Mouse (Mus musculus) embryonic facial prominence, embryonic 15.5 days (tissue): ENCODE data around the gene Cux1. TPM values are rescaled to one million over a fixed set of nuclear protein-coding genes. Genes with fewer than 3 reads are reported as not detected.
A peak's percentile ranks its signal among the peaks of the same experiment; 100 is the strongest.

Source experiments
- ATAC-seq: fragments of 200-750 bp; cut with Nextera tagmentation; 2 replicates; pipeline ENCODE4 v1.8.0; 2017; ENCODE audit warnings: low read depth, moderate TSS enrichment; ENCODE audit not compliant: insufficient number of reproducible peaks, low FRiP score, low TSS enrichment
- H3K27ac ChIP-seq: fragments of 300-500 bp; sonication (generic); replicated peaks from 2 replicates; pipeline ENCODE4 v1.5.1; 2015; ENCODE audit warnings: mild to moderate bottlenecking, inconsistent platforms
- H3K27me3 ChIP-seq: fragments of 300-500 bp; sonication (generic); 2 replicates; pipeline ENCODE4 v1.6.1; 2015; ENCODE audit warnings: inconsistent platforms
- H3K36me3 ChIP-seq: fragments of 300-500 bp; sonication (generic); 2 replicates; pipeline ENCODE4 v1.6.1; 2015; ENCODE audit warnings: mild to moderate bottlenecking, inconsistent platforms
- H3K4me1 ChIP-seq: fragments of 300-500 bp; sonication (generic); 2 replicates; pipeline ENCODE4 v1.6.1; 2015; ENCODE audit warnings: inconsistent platforms
- H3K4me2 ChIP-seq: fragments of 300-500 bp; sonication (generic); replicated peaks from 2 replicates; pipeline ENCODE4 v1.6.1; 2015; ENCODE audit warnings: mild to moderate bottlenecking, inconsistent platforms
- H3K4me3 ChIP-seq: fragments of 300-500 bp; sonication (generic); replicated peaks from 2 replicates; pipeline ENCODE4 v1.5.1; 2015; ENCODE audit warnings: mild to moderate bottlenecking, inconsistent platforms
- H3K9ac ChIP-seq: fragments of 300-500 bp; sonication (generic); 2 replicates; pipeline ENCODE4 v1.6.1; 2015; ENCODE audit warnings: inconsistent platforms
- H3K9me3 ChIP-seq: fragments of 300-500 bp; sonication (generic); replicated peaks from 2 replicates; pipeline ENCODE4 v1.6.1; 2016; ENCODE audit warnings: inconsistent platforms
- WGBS: fragments of 180-500 bp; shearing (Covaris S2); methylation state at CpG from one replicate; pipeline ENCODE4 v1.1.7; 2015; 5-methylcytosine and 5-hydroxymethylcytosine counted together
- polyA plus RNA-seq: library from polyadenylated mRNA; unstranded; fragments of >200 nt; fragmentation: Nextera tagmentation; extraction: Ambion mirVana; gene quantifications from 2 replicates; pipeline ENCODE4 v1.2.1, GENCODE M21; 2015

Gene Cux1
- polyA plus RNA-seq, 1 experiment from 2014 or later: 78.0 TPM

- Histone ChIP-seq H3K4me3 (no peak overlapping the region), H3K27me3 (0 out of 2 replicates have a peak, but pooled peaks cover 4% of the 10 kb centered on the region), H3K4me2 (no peak overlapping the region), H3K36me3 (no peaks in the 10 kb centered on the region), H3K9me3 (no peaks in the 10 kb centered on the region), H3K4me1 (peaks cover 35% of the 10 kb centered on the region), H3K9ac (no peak overlapping the region), H3K27ac (no peak overlapping the region)
- 81% methylated on average over 6 of the region's 6 CpGs for WGBS
- no peak for ATAC-seq
Observed at GRCm38 (mm10) chr5:136241161-136241560, 326.1 kb downstream of the Cux1 start.

GRCm38 (mm10) chr5:136240381-136240780, 326.9 kb downstream of the Cux1 start:
- 67% methylated on average over 1 of the region's 1 CpGs for WGBS
- no peak overlapping the region for H3K4me3 ChIP-seq
- no peak for ATAC-seq

GRCm38 (mm10) chr5:136237607-136238006, 329.7 kb downstream of the Cux1 start:
- no peak for ATAC-seq
- 4% methylated on average over 19 of the region's 19 CpGs for WGBS
- Histone ChIP-seq H3K27me3 (0 out of 2 replicates have a peak, but pooled peaks cover 4% of the 10 kb centered on the region), H3K4me2 (peak overlapping the region; percentile 57), H3K9me3 (no peaks in the 10 kb centered on the region), H3K27ac (no peak overlapping the region), H3K9ac (no peak overlapping the region), H3K36me3 (no peaks in the 10 kb centered on the region), H3K4me3 (peak overlapping the region; percentile 29), H3K4me1 (peaks cover 12% of the 10 kb centered on the region; the same call in 1 of the 2 replicates)

More at GRCm38 (mm10) chr5:136240381-136240780, 326.9 kb downstream of the Cux1 start:
- no peak overlapping the region for H3K9ac ChIP-seq
- H3K9me3 ChIP-seq: no peaks in the 10 kb centered on the region
- H3K27me3 ChIP-seq: 0 out of 2 replicates have a peak, but pooled peaks cover 4% of the 10 kb centered on the region
- H3K27ac ChIP-seq: no peak overlapping the region
- no peak overlapping the region for H3K4me2 ChIP-seq
- H3K4me1 ChIP-seq: peaks cover 28% of the 10 kb centered on the region
- H3K36me3 ChIP-seq: no peaks in the 10 kb centered on the region

DNA sequence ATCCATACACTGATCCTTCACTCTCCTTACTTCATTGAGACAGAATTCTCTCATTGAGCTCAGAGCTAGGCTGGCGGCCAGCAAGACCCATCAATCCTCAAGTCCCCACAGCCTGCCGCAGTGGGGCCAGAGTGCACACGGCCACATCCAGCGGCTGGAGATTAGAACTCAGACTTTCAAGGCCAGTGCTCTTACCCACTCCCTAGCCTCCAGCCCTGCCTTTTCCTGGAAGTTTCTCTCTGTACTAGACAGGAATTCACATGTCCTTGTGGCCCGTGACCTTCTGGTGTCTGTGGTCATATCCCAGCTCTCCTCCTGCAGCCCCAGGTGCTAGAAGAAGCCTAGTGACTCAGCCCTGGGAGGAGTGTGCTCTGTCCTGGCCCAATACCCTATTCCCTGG, 330.7 kb downstream of the Cux1 start:
- H3K36me3 ChIP-seq: no peaks in the 10 kb centered on the region
- H3K4me3 ChIP-seq: no peak overlapping the region
- no peak overlapping the region for H3K4me2 ChIP-seq
- H3K4me1 ChIP-seq: peaks cover 12% of the 10 kb centered on the region; the same call in 1 of the 2 replicates
- WGBS: 87% methylated on average over 5 of the region's 5 CpGs
- 0 out of 2 replicates have a peak, but pooled peaks cover 4% of the 10 kb centered on the region for H3K27me3 ChIP-seq
- ATAC-seq: no peak
- no peak overlapping the region for H3K27ac ChIP-seq
- H3K9me3 ChIP-seq: no peaks in the 10 kb centered on the region
- H3K9ac ChIP-seq: no peak overlapping the region

DNA sequence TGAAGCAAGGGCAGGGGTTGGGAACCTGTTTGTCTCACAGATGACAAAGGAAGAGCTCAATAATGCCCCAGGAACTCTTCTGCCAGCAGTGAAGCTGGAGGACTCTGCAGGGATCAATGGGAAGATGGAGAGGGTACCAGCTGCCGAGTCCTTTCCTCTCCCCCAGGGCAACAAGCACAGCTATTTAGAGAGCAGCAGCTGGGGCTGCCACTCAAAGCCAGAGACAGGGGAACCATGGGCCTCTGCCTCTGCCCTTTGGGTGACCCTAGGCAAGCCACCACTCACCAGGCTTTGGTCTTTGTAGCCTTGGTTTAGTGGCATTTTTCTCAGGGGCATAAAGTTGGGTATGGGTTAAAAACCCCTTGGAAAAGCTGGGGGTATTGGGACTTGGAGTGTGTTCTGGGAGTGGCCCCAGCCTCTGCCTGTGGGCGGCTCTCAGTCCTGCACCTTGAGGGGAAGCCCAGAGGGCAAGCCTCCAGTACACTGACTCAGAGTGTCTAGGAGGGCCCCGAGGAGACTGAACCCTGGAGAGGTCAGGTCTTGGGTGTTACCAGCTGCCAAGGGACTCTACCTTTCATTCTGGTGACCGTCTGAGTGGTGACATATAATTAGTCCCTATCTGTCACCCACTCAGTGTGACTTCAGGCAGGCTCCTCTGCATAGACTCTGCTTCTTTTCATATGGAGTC, 336.8 kb downstream of the Cux1 start:
- Histone ChIP-seq H3K9ac (no peak overlapping the region), H3K27me3 (no peaks in the 10 kb centered on the region), H3K9me3 (no peaks in the 10 kb centered on the region), H3K4me2 (no peak overlapping the region), H3K36me3 (no peaks in the 10 kb centered on the region), H3K4me1 (no peaks in the 10 kb centered on the region), H3K4me3 (no peak overlapping the region), H3K27ac (no peak overlapping the region)
- ATAC-seq: peak; percentile 35; the same call in 1 of the 2 replicates
- WGBS: 53% methylated on average over 4 of the region's 4 CpGs

GRCm38 (mm10) chr5:136226246-136226876, 340.9 kb downstream of the Cux1 start:
- 80% methylated on average over 7 of the region's 7 CpGs for WGBS
- Histone ChIP-seq H3K9ac (no peak overlapping the region), H3K9me3 (no peaks in the 10 kb centered on the region), H3K4me2 (no peak overlapping the region), H3K27me3 (no peaks in the 10 kb centered on the region), H3K4me3 (no peak overlapping the region), H3K36me3 (peaks cover 16% of the 10 kb centered on the region), H3K27ac (no peak overlapping the region), H3K4me1 (no peaks in the 10 kb centered on the region)
- ATAC-seq: no peak

- 82% methylated on average over 12 of the region's 12 CpGs for WGBS
- H3K9me3 ChIP-seq: no peaks in the 10 kb centered on the region
- H3K36me3 ChIP-seq: peaks cover 7% of the 10 kb centered on the region
- ATAC-seq: 0 out of 2 replicates have a peak, but pooled peaks have one; percentile 16
- no peaks in the 10 kb centered on the region for H3K4me1 ChIP-seq
- no peaks in the 10 kb centered on the region for H3K27me3 ChIP-seq
- H3K4me2 ChIP-seq: no peak overlapping the region
- H3K27ac ChIP-seq: no peak overlapping the region
- no peak overlapping the region for H3K4me3 ChIP-seq
- H3K9ac ChIP-seq: no peak overlapping the region
Observed at GRCm38 (mm10) chr5:136218585-136218984, 348.7 kb downstream of the Cux1 start.

DNA sequence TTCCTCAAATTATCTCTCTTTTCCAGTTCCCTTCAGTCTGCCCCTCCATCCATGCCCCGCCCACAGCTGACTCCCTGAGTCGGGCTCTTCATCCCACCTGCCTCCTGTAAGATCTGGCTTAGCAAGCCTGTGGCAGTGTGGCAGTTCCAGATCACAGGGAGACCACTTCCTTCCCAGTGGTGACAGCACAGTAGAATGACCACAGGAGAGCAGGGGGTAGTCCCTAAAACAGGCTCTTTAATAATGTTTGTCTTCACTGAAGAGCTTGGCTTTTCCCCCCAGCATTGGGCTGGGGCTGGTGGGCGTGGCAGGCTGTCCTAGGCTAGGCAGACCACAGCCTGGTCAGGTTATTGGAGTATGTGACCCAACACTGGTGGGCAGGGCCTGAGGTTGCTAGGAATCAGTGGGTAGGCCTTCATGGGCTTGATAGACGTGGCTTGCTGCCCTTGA, 349.3 kb downstream of the Cux1 start:
- Histone ChIP-seq H3K27ac (no peak overlapping the region), H3K9ac (no peak overlapping the region), H3K4me3 (no peak overlapping the region), H3K27me3 (no peaks in the 10 kb centered on the region), H3K4me2 (no peak overlapping the region), H3K9me3 (no peaks in the 10 kb centered on the region), H3K36me3 (peaks cover under 1% of the 10 kb centered on the region; the same call in 1 of the 2 replicates), H3K4me1 (no peaks in the 10 kb centered on the region)
- no peak for ATAC-seq
- WGBS: 67% methylated on average over 4 of the region's 4 CpGs

DNA sequence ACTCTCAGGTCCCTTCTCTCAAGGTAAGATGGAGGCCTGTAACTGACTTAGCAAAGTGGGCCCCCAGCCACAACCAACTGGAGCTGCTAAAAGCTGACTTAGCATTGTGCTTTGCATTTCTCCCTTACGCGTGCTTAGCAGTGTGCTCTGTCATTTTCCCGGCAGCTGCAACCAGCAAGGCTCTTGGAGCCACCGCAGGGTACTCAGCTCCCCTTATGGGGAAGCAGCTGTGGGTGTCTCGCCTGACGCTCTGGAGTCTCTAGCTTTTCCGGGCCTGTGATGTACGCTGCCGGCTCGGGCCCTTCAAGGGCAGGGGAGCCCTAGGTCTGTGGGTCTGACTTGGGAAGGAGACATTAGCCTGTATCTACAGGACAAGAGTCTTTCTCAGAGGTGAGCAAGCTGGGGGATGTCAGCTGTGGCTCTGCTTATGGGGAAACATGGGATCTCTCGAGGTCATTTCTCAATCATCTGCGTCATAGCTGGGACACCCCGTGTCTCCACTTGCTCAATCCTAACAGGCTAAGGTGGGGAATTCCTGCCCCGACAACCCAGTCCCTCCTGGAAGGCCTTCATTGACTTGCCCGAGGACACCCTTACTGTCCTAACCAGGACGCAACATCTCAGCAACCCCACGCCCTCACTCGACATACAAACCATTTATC, 350.2 kb downstream of the Cux1 start:
- 75% methylated on average over 18 of the region's 18 CpGs for WGBS
- Histone ChIP-seq H3K4me3 (no peak overlapping the region), H3K36me3 (no peaks in the 10 kb centered on the region), H3K27ac (no peak overlapping the region), H3K9me3 (no peaks in the 10 kb centered on the region), H3K4me2 (no peak overlapping the region), H3K27me3 (no peaks in the 10 kb centered on the region), H3K4me1 (no peaks in the 10 kb centered on the region), H3K9ac (no peak overlapping the region)
- ATAC-seq: no peak

DNA sequence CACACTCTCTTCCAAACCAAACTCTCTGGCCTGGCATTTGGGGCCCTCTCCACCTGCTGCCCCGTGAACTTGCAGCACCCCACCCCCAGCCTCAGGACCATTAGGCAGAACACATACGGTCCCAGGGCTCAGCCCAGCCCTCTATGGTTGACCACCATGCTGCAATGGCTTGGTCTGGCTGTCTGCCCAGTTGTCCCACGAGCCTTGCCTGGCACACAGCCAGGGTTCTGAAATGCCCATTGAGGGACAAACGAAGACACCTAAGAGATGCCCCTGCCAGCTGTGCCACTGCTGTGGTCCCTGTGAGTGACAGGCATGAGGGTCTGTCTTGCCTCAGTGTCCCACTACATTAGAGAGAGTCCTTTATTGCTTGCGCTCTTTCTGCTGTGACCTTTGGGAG, 351.3 kb downstream of the Cux1 start:
- Histone ChIP-seq H3K4me1 (no peaks in the 10 kb centered on the region), H3K27ac (no peak overlapping the region), H3K9ac (no peak overlapping the region), H3K27me3 (no peaks in the 10 kb centered on the region), H3K4me3 (no peak overlapping the region), H3K9me3 (no peaks in the 10 kb centered on the region), H3K4me2 (no peak overlapping the region), H3K36me3 (no peaks in the 10 kb centered on the region)
- no peak for ATAC-seq
- WGBS: 85% methylated on average over 5 of the region's 5 CpGs

GRCm38 (mm10) chr5:136215211-136215610, 352.1 kb downstream of the Cux1 start:
- Histone ChIP-seq H3K4me2 (no peak overlapping the region), H3K9me3 (no peaks in the 10 kb centered on the region), H3K27me3 (no peaks in the 10 kb centered on the region), H3K9ac (no peak overlapping the region), H3K4me3 (no peak overlapping the region), H3K27ac (no peak overlapping the region), H3K36me3 (no peaks in the 10 kb centered on the region), H3K4me1 (no peaks in the 10 kb centered on the region)
- no peak for ATAC-seq
- WGBS: 88% methylated on average over 3 of the region's 3 CpGs
